Mouse (Mus musculus): Measurements from ENCODE around the gene Trmt13. TPM values are rescaled to one million over a fixed set of nuclear protein-coding genes. Genes with fewer than 3 reads are reported as not detected.

Gene Trmt13
- polyA plus RNA-seq, 1 experiment from 2014 or later = 24.8 TPM

GRCm38 (mm10) chr3:116618855-116619254 is 4.5 kb upstream of the Trmt13 start:
- WGBS = 72% methylated on average over 6 of the region's 6 CpGs
- Histone ChIP-seq H3K36me3 (peaks cover 73% of the 10 kb centered on the region), H3K4me1 (no peaks in the 10 kb centered on the region), H3K27me3 (ENCODE audit: insufficient read depth, poor library complexity, severe bottlenecking) (no peaks in the 10 kb centered on the region), H3K4me3 (no peak overlapping the region), H3K9me3 (no peaks in the 10 kb centered on the region), H3K27ac (no peak overlapping the region)
- DNase-seq (ENCODE audit: low spot score) = no peak

- no peak for DNase-seq (ENCODE audit: low spot score)
- Histone ChIP-seq H3K4me3 (no peak overlapping the region), H3K36me3 (peaks cover 65% of the 10 kb centered on the region), H3K4me1 (no peaks in the 10 kb centered on the region), H3K27me3 (ENCODE audit: insufficient read depth, poor library complexity, severe bottlenecking) (no peaks in the 10 kb centered on the region), H3K9me3 (no peaks in the 10 kb centered on the region), H3K27ac (no peak overlapping the region)
- WGBS = 83% methylated on average over 8 of the region's 8 CpGs
These were observed 1.1 kb upstream of the Trmt13 start for GRCm38 (mm10) chr3:116615318-116616068.

GRCm38 (mm10) chr3:116604570-116604969 is 9.8 kb downstream of the Trmt13 start:
- Histone ChIP-seq H3K9me3 (no peaks in the 10 kb centered on the region), H3K4me1 (no peaks in the 10 kb centered on the region), H3K4me3 (no peak overlapping the region), H3K27me3 (ENCODE audit: insufficient read depth, poor library complexity, severe bottlenecking) (no peaks in the 10 kb centered on the region), H3K27ac (no peak overlapping the region), H3K36me3 (peaks cover 40% of the 10 kb centered on the region)
- no peak for DNase-seq (ENCODE audit: low spot score)
- 78% methylated on average over 9 of the region's 9 CpGs for WGBS

DNA sequence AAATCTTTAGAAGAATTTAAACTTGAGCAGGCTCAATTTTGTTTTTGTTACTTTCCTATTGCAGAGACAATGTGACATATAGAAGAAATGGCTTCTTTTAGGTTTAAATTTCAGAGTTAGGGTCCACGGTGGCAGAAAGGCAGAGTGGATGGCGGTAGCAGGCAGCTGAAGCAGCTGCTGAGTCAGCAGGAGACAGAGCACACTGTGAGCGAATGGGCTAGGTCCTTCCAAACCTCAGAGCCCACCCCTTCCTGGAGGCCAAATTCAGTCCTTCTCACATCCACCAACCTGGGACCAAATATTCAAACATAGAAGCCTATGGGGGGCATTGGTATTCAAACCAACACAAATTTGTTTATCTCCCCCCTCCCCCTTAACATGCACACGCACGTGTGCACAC is 12.6 kb downstream of the Trmt13 start:
- Histone ChIP-seq H3K9me3 (no peaks in the 10 kb centered on the region), H3K27ac (no peak overlapping the region), H3K4me1 (no peaks in the 10 kb centered on the region), H3K4me3 (no peak overlapping the region), H3K27me3 (ENCODE audit: insufficient read depth, poor library complexity, severe bottlenecking) (no peaks in the 10 kb centered on the region), H3K36me3 (peaks cover 14% of the 10 kb centered on the region; the same call in 1 of the 2 replicates)
- WGBS = 89% methylated on average over 5 of the region's 5 CpGs
- DNase-seq (ENCODE audit: low spot score) = no peak

GRCm38 (mm10) chr3:116601005-116601404 is 13.4 kb downstream of the Trmt13 start:
- no peaks in the 10 kb centered on the region for H3K27me3 ChIP-seq (ENCODE audit: insufficient read depth, poor library complexity, severe bottlenecking)
- no peaks in the 10 kb centered on the region for H3K9me3 ChIP-seq
- peaks cover 8% of the 10 kb centered on the region; the same call in 1 of the 2 replicates for H3K36me3 ChIP-seq
- no peak overlapping the region for H3K4me3 ChIP-seq
- no peak for DNase-seq (ENCODE audit: low spot score)
- no peak overlapping the region for H3K27ac ChIP-seq
- no peaks in the 10 kb centered on the region for H3K4me1 ChIP-seq
- 90% methylated on average over 5 of the region's 5 CpGs for WGBS

DNA sequence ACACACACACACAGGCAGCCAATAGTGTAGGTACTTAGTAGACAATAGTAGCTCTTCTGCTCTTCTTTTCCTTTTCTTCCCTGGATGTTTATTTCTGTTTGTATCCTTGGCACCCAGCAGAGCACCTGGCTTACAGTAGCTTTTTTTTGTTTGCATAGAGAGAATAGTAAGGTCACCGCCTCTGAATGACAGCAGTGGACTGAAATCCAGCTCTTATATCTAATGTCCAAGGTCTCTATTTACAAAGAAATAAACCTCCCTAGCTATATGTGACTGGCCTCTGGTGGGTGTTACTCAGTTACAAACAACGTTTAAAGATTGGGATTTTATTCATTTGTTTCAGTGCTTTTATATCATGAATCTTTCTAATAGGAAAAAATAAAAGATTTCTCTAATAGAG is 14.7 kb downstream of the Trmt13 start:
- WGBS = 84% methylated on average over 2 of the region's 2 CpGs
- no peak for DNase-seq (ENCODE audit: low spot score)
- no peak overlapping the region for H3K27ac ChIP-seq
- no peaks in the 10 kb centered on the region for H3K27me3 ChIP-seq (ENCODE audit: insufficient read depth, poor library complexity, severe bottlenecking)
- H3K36me3 ChIP-seq = peaks cover 2% of the 10 kb centered on the region; the same call in 1 of the 2 replicates
- no peak overlapping the region for H3K4me3 ChIP-seq
- no peaks in the 10 kb centered on the region for H3K9me3 ChIP-seq
- no peaks in the 10 kb centered on the region for H3K4me1 ChIP-seq

- H3K36me3 ChIP-seq = peaks cover 14% of the 10 kb centered on the region
- peaks cover 3% of the 10 kb centered on the region; the same call in 1 of the 2 replicates for H3K4me1 ChIP-seq
- peak overlapping the region; percentile 86 for H3K4me3 ChIP-seq
- 8% methylated on average over 10 of the region's 10 CpGs for WGBS
- H3K27ac ChIP-seq = peak overlapping the region; percentile 95; the same call in 1 of the 2 replicates
- no peak for DNase-seq (ENCODE audit: low spot score)
- no peaks in the 10 kb centered on the region for H3K9me3 ChIP-seq
- H3K27me3 ChIP-seq (ENCODE audit: insufficient read depth, poor library complexity, severe bottlenecking) = no peaks in the 10 kb centered on the region
These were observed 18.8 kb downstream of the Trmt13 start for GRCm38 (mm10) chr3:116595603-116595991.

DNA sequence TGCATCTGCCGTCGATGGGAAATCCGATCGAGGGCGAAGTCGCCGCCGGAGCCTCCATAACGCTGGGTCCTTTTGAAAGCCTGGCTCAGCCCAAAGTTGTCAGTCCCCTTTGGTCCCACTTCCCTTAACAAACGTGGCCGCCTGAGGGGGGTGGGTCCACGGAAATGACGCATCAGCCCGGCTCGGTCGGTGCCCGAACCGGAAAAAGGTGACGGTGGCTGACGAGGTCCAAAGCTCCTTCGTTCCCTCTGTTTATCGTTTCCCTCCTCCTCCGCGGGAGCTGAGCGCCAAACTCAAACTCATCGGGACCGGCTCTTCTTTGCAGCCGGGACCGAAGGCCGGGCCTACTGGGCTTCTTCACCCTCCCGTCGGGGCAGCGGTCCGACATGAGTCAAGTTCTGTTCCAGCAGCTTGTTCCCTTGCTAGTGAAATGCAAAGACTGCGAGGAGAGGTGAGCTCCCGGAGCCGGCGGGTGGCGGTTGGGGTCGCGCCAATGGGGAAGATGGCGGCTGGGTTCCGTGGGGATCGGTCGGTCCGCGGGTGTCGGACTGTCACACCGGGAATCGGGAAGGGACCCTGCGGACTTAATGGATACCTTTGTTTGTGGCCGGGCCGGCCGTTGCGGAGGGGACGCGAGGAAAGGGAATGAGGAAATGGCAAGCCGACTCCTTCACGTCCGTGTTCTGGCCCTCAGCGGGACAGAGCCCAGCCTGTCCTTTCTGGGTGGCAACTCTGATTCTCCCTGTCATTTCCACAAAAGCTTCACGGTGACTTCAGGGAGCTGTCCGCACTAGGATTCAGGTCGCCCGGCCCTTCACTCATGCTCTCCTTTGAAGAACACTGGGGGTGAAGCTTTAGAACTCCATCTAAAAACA is 19.4 kb downstream of the Trmt13 start, which contains the start of gene Sass6:
Gene Sass6 (plus strand): TSS at position 255 of the 875 bp plus-strand sequence.
- no peaks in the 10 kb centered on the region for H3K9me3 ChIP-seq
- under 1% methylated on average over 65 of the region's 65 CpGs for WGBS
- peak within 1 kb of the TSS; percentile 95 for H3K27ac ChIP-seq
- H3K4me1 ChIP-seq = peaks cover 3% of the 10 kb centered on the region; the same call in 1 of the 2 replicates
- peak; percentile 97 for DNase-seq (ENCODE audit: low spot score)
- H3K4me3 ChIP-seq = peak within 1 kb of the TSS; percentile 86
- peaks cover 21% of the 10 kb centered on the region for H3K36me3 ChIP-seq
- no peaks in the 10 kb centered on the region for H3K27me3 ChIP-seq (ENCODE audit: insufficient read depth, poor library complexity, severe bottlenecking)

DNA sequence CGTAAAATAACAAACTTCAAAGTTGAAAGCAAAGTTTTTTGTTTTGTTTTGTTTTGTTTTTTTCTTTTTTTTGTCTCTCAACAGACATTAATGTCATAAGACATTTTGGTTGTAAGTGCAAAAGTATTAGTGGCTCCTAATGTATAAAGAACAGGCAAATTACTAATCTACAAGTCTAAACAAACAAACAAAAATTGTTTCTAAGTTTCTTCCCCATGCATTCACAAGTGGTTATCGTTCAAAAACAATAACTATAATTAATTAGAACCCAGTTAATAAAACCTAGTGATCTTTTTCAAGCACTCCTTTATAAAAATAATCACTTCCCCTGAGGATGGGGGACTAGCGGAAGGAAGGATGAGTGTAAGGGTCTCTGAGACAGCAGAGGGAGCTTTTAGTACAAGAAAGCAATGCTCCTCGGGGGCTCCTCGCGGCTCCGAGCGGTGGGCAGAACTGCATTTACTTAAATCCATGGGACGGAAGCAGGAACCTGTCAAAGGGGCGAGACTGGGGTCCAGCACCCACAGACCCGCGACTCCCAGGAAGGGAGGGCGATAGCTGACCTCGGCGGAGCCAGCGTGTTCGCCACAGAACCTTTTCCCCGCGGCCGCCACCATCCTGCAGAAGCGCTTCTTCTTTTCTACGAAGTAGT is 20.2 kb downstream of the Trmt13 start:
- peak overlapping the region; percentile 86 for H3K4me3 ChIP-seq
- H3K4me1 ChIP-seq = peaks cover 3% of the 10 kb centered on the region; the same call in 1 of the 2 replicates
- H3K27ac ChIP-seq = peak overlapping the region; percentile 95
- H3K9me3 ChIP-seq = no peaks in the 10 kb centered on the region
- 2% methylated on average over 22 of the region's 22 CpGs for WGBS
- peaks cover 28% of the 10 kb centered on the region for H3K36me3 ChIP-seq
- no peaks in the 10 kb centered on the region for H3K27me3 ChIP-seq (ENCODE audit: insufficient read depth, poor library complexity, severe bottlenecking)
- no peak for DNase-seq (ENCODE audit: low spot score)

- Histone ChIP-seq H3K27ac (no peak overlapping the region), H3K27me3 (ENCODE audit: insufficient read depth, poor library complexity, severe bottlenecking) (no peaks in the 10 kb centered on the region), H3K4me1 (no peaks in the 10 kb centered on the region), H3K4me3 (no peak overlapping the region), H3K9me3 (no peaks in the 10 kb centered on the region), H3K36me3 (peaks cover 87% of the 10 kb centered on the region)
- DNase-seq (ENCODE audit: low spot score) = no peak
- 80% methylated on average over 9 of the region's 9 CpGs for WGBS
These were observed 32.2 kb downstream of the Trmt13 start for GRCm38 (mm10) chr3:116582201-116582600.

DNA sequence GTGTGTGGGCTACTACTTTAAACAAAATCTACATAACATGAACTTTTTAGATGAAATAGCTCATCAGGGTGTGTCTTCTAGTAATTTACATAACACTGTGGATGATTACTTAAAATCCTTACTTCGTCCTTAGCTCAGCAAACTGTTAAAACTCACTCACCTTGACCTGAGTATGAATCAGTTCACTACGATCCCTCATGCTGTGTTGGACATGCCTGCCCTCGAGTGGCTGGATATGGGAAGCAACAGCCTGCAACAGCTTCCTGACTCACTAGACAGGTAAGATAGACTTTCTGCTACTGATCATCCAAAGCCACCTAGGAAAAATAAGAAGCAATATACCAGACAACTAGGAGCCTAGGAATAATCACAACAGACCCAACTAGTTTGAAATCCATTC is 37.1 kb downstream of the Trmt13 start:
- DNase-seq (ENCODE audit: low spot score) = no peak
- H3K27me3 ChIP-seq (ENCODE audit: insufficient read depth, poor library complexity, severe bottlenecking) = no peaks in the 10 kb centered on the region
- no peaks in the 10 kb centered on the region for H3K4me1 ChIP-seq
- 62% methylated on average over 3 of the region's 3 CpGs for WGBS
- H3K36me3 ChIP-seq = peaks cover 58% of the 10 kb centered on the region
- H3K9me3 ChIP-seq = no peaks in the 10 kb centered on the region
- no peak overlapping the region for H3K4me3 ChIP-seq
- no peak overlapping the region for H3K27ac ChIP-seq

- WGBS = 65% methylated on average over 2 of the region's 2 CpGs
- Histone ChIP-seq H3K27me3 (ENCODE audit: insufficient read depth, poor library complexity, severe bottlenecking) (no peaks in the 10 kb centered on the region), H3K36me3 (peaks cover 72% of the 10 kb centered on the region), H3K4me3 (no peak overlapping the region), H3K9me3 (no peaks in the 10 kb centered on the region), H3K27ac (no peak overlapping the region), H3K4me1 (no peaks in the 10 kb centered on the region)
- DNase-seq (ENCODE audit: low spot score) = no peak
These were observed 43.8 kb downstream of the Trmt13 start for GRCm38 (mm10) chr3:116570628-116571027.

Measured in heart, embryonic 10.5 days (tissue).